Mouse (Mus musculus): ENCODE results near the gene Stard7.
"Not testable (repeated sequence)": the region's sequence is repeated elsewhere in the genome, so short reads cannot be mapped to it uniquely, and the experiment has no call there.

The Stard7 gene

DNA sequence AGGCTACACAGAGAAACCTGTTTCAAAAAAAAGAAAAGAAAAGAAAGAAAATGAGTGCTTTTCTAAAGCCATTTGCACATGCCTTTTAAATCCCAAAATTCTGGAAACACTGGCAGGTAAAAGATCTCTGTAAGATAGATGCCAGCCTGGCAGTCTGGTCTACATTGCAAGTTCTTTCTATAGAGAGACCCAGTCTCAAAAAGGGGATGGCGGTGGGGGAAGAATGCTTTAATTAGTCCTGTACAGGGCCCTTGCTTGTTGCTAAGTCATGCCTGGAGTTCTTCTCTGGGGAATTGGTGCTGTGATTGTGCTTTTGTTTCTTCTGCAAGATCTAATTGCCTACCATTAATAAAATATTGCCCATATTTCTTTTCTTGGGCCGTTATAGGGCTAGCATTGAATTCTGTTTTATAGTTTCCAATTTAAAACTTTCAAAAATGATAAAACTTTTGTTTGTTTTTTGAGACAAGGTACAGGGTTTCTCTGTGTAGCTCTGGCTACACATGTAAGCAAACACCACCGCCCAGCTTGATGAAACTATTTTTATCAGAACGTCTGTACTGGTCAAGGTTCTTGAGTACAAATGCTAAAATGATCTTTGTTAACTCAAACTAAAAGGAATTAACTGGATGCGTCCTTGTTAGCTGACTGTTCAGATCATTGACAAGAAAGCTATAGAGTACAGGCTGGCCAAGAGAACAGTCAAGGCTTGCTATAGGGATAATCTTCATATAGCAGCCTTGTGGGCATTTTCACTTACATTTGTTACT, 5.7 kb downstream of the Stard7 start:
- DNase-seq: no peak

DNA sequence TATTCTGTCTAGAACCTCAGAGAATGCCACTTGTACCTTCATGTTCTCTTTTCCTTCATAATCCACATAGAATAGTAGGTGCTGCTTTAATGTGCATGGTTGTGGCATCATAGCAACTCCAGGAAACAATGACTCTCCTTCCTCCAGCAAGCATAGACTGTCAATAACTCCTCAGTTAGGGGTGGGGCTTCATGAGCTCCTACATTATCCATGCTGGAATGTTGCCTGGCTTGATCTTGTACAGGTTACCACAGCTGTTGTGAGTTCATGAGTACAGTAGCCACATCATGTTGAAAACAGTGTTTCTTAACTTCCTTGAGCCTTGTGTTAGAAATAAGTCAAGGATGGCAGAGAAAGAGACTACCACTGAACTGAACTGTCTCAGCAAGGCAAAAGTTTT, 8.1 kb downstream of the Stard7 start:
- DNase-seq: no peak

DNA sequence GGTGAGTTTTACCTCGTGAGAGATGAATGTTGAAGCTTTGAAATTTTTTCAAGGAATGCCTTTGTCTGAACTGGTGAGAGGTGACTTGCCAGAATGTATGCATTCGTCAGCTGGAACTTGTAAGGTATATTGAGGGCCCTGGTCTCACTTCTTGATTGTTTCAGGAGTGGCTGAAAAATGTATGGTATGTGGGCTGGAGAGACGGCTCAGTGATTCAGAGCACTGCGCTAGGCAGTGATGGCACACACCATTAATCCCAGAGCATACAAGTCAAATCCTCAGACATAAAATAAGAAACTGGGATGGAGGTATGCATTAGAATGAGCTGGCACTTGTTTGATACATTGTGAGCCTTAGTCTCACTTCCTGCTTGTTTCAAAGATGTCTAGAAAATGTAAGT, 22.2 kb downstream of the Stard7 start:
- no peak for DNase-seq

DNA sequence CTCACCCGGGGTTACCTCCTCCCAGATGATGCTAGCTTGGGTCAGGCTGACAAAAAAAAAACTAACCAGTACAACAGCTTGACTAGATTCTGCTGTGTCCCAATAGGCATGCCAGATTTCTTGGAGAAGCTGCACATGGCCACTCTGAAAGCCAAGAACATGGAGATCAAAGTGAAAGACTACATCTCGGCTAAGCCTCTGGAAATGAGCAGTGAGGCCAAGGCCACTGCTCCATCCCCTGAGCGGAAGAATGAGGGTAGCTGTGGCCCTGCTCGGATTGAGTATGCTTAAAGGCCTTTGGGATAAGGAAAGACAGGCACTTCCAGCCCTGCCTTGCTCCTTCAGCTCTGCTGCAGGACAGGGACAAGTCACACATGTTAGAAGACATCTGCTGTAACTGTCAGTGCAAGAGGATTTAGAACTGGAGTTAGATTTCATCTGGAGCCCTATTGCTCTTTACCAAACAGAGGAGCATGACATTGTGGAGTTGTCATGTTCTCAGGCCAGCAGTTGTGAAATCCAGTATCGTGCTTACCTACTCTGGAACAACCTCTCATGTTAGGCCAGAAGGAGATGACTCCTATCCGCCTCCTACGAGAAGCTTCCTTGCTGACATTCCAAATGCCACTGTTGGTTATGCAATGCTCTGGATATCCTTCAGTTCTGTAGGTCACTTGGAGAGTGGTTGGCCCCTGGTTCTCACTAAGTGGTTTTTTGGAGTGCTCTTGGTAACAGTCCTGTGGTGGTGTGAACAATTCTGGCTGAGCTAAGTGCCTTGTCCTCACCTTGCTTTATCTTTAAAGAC, 27.2 kb downstream of the Stard7 start:
- DNase-seq: no peak

DNA sequence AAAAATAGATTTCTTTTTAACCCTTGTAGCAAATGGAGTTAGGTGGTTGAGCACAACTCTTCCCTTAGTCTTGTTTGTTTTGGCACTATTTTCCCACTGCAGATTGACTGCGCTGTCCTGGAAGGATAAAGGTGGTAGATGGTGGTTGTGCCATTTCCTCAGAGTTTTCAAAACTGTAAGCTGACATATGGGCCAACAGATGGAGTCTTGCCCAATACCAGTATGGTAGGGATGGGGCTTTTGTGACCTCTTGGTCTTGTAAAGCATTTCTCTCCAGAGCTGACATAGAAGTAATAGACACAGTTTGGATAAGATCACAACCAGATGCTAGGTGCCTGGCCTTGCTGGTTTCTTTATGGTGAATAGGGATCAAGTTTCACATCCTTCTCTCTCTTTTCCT, 28.0 kb downstream of the Stard7 start:
- DNase-seq: no peak

DNA sequence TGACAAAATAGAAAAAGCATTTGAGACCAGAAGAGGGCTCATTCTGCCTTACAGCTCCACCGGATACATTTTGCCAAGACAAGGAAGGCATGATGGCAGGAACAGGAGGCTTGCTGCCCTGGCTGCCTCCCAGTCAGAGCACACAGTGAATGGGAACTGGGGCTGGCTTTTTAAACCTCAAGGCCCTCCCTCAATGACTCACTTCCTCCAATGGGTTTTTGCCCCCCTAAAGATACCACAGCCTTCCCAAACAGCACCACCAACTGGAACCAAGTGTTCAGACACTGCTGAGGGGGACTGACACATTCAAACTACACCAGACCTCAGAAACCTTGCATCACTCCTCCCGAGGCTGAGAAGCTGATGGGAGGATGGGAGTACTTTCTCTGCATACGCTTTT, 30.7 kb downstream of the Stard7 start:
- no peak for DNase-seq

DNA sequence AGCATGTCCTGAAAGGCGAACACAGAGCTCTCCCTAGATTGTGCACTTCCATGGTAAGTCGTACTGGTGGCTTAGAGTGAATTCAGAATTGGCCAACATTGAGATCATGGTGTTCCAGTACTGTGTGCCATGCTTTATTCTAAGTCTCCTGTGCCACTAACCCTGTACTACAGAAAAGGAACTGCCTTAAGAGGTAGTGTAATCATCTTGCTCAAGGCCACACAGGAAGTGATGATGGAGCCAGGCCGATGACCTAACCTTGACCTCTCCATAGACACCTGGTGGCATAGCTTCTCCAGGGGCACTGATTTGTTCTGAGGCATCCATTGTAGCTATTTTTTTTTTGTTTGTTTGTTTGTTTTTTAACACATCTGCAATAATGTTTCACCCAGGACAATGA, 31.9 kb downstream of the Stard7 start:
- no peak for DNase-seq

DNA sequence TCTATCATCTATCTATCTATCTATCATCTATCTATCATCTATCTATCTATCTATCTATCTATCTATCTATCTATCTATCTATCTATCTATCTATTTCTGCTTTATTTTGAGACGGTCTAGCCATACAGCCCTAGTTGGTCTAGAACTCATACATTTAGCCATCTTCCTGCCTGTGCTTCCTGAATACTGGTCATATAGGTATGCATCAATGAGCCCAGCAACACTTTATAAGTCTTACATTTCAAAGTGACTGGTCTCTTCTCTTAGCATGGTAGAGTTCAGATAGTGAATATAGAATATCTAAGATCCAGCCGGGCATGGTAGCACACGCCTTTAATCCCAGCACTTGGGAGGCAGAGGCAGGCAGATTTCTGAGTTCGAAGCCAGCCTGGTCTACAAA, 34.2 kb downstream of the Stard7 start:
- DNase-seq: not testable (repeated sequence)

DNA sequence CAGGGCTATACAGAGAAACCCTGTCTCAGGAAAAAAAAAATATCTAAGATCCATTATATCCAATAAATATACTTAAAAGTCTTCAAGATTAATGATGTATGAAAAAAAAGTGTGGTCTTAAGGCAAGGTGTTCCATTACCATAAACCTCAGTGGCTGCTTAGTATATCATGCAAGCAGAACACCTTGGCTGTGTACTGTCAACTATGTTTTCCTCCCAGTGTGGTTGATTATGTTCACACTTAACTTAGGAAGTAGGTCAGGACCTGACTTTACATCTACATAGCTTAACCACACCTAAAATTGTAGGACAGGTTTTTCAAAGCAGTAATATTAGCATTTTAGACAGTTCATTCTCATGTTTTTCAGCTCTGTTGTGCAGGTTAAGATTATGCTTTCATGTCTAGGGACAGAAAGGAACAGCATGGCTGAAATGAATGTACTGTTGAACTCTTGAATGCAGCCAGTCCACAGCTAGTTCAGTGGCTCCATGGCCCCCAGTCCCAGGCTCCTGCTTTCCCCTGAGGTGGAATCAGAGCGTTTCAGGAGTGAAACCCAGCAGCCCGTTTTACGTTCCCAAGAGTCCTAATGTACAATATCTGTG, 34.7 kb downstream of the Stard7 start:
- no peak for DNase-seq

DNA sequence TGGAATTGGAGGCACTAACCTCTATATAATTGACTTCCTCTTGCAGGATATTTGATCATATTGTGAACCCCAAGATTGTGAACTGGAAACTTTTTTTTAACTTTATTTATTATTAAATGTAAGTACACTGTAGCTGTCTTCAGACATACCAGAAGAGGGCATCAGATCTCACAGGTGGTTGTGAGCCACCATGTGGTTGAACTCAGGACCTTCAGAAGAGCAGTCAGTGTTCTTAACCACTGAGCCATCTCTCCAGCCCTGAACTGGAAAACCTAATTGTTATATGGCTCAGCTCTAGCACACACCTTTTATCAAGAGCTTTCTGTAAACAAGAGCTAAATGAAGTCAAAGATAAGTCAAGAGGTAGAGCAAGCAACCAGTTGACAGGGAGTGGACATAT, 36.1 kb downstream of the Stard7 start:
- no peak for DNase-seq

DNA sequence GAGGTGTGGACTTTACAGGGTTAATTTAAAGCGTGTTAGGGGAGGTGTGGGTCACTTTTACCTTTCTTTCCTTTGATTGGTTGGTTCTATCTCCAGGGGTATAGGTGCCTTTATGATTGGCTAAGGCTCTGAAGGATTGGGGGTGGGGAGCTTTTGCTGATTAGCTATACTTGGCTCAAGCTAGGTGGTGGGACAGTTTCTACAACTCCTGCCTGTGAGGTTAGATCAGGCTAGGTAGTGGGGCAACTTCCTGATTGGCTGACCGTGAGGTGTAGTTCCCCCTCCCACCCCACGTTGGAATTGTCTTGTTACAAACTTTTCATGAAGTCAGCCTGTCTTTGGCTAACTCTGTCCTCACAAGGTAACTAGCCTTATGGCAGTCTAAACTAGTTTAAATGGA, 37.2 kb downstream of the Stard7 start:
- no peak for DNase-seq

DNA sequence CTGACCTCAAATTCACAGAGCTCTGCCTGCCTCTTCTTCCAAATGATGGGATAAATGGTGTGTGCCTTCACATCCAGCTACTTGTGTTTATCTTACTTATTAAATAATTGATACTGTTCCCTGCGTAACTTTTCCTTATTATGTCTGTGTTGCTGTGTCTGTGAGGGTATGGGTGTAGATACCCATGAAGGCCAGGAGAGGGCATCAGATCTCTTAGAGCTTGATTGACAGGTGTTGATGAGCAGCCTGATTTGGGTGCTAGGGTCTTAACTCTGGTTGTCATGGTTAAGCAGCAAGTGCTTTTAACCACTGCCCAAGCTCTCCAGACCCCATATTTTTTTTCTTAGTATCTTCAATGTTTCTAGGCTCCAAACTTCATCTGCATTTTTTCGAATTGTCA, 38.6 kb downstream of the Stard7 start:
- no peak for DNase-seq

DNA sequence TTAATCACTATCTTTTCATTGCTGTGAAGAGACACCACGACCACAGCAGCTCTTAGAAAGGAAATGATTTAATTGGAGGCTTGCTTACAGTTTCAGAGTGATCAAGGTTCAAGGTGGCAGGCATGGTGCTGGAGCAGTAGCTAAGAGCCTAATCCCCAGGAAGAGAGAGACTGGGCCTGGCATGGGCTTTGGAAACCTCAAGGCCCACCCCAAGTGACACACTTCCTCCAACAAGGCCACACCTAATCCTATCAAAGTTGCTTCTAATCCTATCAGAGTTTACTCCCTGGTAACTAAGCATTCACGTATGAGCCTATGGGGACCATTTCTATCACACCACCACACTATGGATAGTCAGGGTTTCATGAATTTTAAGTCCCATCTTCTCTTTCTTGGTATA, 40.2 kb downstream of the Stard7 start:
- DNase-seq: no peak

DNA sequence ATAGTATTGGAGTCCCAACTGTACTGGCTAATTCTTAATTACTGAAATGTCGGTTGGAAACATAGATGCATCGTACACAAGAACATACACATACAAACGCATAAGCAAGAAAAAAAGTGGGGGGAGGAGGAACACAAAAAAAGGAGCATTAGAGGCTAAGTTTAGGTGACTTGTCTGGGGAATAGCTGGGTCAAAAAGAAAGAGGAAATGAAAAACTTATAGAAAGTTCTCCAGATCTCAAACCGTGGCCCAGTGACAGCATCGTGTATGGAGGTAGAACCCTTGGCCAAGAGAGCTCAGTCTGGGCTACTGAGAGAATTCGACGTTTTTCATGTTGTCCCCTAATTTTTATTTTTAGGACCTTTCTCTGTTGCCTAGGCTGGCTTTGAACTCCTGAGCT, 40.7 kb downstream of the Stard7 start:
- DNase-seq: no peak

DNA sequence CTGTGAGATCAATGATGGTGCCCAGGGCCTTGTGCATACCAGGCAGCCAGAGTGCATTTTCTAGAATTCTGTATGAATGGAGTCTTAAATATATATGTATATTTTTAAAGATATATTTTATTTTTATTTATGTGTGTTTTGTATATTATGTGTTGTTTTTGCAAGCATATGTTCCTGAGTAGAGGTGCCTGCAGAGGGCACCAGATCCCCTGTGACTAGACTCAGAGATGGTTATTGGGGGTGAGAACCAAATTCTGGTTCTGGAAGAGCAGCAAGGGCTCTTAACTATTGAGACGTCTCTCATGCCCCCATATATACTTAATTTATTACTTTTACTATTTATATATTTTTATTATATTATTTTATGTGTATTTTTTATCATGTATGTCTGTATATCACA, 41.2 kb downstream of the Stard7 start:
- no peak for DNase-seq

DNA sequence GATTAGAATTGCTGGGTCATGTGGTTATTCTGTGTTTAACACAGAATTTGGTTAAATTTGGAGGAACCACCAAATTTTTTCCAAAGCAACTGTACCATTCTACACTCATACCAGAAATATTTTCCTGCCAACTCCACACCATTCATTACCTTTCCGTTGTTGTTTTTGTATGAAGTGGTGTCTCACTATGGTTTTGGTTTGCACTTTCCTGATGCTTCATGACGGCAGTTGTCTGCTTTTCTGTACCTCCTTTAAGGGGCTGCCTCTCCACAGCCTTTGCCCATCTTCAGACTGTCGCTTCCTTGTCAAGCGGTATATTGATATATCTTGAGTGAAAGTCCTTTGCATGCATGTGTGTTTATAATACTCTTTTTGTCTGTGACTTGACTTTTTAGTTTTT, 42.8 kb downstream of the Stard7 start:
- no peak for DNase-seq

DNA sequence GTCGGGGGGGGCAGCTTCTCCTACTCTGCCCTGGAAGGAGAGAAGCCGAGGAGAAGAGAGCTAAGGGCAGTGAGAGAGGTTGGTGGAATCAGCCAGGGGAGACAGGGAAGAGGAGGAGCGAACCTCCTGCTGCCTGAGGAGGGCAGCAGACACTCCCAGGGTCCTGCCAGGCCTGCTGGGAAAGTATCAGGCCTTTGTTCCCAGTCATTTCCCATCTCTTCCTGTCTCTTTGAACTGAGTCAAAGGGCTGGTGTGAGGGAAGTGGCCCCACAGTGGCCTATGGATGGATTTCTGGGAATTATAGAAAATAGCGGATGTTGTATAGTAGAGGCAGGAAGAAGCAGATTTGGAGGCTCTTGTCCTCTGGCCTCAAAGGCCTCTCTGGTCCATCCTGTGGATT, 43.9 kb downstream of the Stard7 start:
- no peak for DNase-seq

DNA sequence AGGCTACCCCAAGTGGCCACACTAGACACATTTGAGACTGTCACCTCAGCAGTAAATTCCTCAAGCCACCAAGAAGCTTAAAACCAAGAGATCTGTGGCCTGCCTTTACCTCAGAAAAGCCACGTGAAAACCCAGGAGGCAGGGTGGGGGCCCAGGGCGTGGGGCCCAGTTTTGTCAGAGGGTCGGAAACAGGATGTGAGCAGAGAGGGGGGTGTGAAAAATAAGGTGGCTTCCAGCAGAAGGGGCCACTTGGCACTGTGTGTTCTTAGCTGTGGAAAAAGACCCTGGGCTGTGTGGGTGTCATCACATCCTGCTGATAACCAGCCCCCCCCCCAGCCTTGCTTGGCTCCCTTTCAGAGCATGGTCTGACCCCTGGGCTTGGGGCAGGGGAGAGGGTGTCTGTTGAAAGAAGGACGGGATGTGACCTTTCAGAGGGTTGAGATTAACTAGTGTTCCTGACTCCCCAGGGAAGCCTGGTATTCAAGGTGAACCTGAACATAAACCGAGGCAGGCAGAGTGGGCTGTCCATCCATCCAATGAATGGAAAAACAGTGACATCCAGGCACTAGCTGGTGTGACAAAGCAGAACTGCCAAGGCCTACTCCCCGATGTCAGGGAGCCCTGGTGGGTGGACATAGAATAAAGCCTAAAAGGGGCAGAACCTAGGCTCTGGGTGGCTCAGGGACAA, 44.6 kb downstream of the Stard7 start:
- DNase-seq: peak in 1 of 2 experiments; percentile 59

DNA sequence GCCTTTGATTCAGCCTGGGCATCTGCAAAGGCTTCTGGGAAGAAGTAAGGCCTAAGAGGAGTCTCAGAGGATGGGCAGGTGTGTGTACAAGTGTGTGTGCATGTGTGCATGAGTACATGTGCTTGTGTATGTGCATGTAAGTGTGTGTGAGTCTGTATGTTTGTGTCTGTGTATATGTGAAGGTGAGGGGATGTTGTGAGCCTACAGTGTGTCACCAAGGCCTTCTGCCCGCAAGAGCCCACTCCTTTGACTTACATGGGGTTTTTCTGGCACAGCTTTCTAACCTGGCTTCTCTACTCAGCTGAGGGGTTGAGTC, 45.1 kb downstream of the Stard7 start:
- DNase-seq: no peak

DNA sequence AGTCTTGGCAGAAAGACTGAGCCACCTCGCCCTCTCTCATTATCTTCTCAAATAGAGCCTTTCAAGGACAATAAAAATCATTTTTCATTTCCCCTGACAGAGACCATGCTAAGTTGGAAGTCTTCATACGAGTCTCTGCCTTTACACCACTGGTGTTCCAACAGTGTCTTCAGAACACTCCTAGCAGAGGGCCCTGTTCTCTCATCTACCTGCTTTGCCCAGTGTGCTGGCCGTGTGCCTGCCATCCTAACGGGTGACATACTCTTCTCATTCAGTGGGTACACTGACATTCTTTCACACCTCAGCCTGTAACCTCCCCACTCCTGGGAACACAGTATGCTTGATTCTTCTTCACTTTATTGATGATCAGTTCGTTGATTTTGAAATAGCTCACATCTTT, 46.4 kb downstream of the Stard7 start:
- DNase-seq: no peak

DNA sequence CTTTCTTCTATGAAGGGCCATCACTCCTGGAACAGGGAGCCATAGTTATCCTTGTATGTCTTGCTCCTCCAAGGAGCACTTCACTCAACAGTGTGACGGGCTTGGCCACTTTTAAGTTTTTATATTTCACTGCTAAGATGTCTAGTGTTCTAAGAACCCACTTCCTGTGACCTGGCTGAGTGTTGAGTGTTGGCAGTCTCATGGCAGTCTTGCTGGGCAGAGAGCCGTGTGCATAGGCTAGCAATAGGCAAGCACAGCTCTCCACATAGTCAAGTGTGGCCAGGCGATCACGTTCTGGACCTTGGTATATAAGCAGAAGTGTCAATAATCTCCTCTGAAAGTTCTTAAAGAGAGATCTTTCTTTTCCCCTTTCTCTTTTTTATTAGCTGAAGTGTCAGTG, 48.1 kb downstream of the Stard7 start:
- DNase-seq: no peak

DNA sequence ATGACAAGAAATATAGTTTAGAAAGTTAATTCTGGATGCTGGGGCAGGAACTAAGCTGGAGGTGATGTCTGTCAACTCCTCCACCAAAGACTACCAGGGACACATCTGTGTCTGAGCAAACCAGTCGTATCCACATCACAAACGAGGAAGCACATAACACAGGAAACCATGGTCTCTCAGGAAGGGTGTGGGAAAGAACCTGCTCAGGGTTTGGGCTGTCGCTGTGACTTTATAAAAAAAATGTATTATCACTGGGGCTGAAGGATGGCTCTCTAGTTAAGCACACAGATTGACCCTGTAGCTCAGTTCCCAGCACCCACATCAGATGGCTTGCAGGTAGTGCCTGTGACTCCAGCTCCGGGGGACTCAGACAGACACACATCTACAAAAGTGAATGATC, 49.1 kb downstream of the Stard7 start:
- DNase-seq: peak in 1 of 2 experiments; percentile 4

DNA sequence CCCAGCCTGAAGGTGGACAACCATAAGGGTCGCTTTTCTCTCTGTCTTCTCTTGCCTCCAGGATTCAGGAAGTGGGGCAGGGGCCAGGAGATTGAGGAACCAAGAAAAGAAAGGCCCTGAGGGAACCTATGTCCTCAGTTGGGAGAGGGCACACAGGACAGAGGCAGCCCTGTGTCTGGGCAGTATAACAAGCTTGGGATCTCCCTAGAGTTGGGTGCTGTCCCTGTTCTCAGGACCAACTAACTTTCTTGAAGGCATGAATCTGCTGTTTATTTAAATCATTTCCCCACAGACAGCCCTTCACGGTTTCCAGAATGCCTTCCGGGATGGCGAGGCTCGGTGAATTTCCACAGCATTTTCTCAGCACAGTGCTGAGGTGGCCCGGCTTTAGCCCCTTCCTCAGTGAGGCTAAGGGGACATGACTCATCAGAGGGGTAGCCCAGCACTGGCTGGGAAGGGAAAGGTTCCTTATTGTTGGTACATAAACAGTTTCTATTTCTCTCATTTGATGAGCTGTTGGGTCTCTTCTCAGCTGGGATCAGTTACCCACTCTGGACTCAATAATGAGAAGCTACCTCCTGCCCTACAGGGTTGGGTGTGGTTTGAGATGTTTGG, 52.8 kb downstream of the Stard7 start:
- DNase-seq: no peak
